Mouse (Mus musculus) embryonic facial prominence, embryonic 13.5 days (tissue): ENCODE measurements at regions not wholly inside any gene's neighbourhood (a gene's known extent, or its start where the extent isn't known, plus 50 kb on each side); places are given as distances from the start of the nearest gene placed in this dataset.

ENCODE experiments used
- ATAC-seq: fragments of 200-750 bp; cut with Nextera tagmentation; 2 replicates; pipeline ENCODE4 v1.8.0; 2017; ENCODE audit warnings: low read depth; ENCODE audit not compliant: insufficient number of reproducible peaks, insufficient read depth, low FRiP score, low TSS enrichment
- H3K27ac ChIP-seq: fragments of 300-500 bp; sonication (generic); 2 replicates; pipeline ENCODE4 v1.5.1; 2015; ENCODE audit warnings: moderate library complexity, mild to moderate bottlenecking, inconsistent platforms
- H3K27me3 ChIP-seq: fragments of 300-500 bp; sonication (generic); 2 replicates; pipeline ENCODE4 v1.6.1; 2015; ENCODE audit warnings: mild to moderate bottlenecking, inconsistent platforms
- H3K36me3 ChIP-seq: fragments of 300-500 bp; sonication (generic); 2 replicates; pipeline ENCODE4 v1.6.1; 2015; ENCODE audit warnings: mild to moderate bottlenecking, inconsistent platforms
- H3K4me1 ChIP-seq: fragments of 300-500 bp; sonication (generic); 2 replicates; pipeline ENCODE4 v1.6.1; 2015; ENCODE audit warnings: inconsistent platforms
- H3K4me2 ChIP-seq: fragments of 300-500 bp; sonication (generic); 2 replicates; pipeline ENCODE4 v1.6.1; 2015; ENCODE audit warnings: moderate library complexity, mild to moderate bottlenecking, inconsistent platforms
- H3K4me3 ChIP-seq: fragments of 300-500 bp; sonication (generic); 2 replicates; pipeline ENCODE4 v1.5.1; 2015; ENCODE audit warnings: mild to moderate bottlenecking, inconsistent platforms
- H3K9ac ChIP-seq: fragments of 300-500 bp; sonication (generic); 2 replicates; pipeline ENCODE4 v1.6.1; 2015; ENCODE audit warnings: mild to moderate bottlenecking, inconsistent platforms
- H3K9me3 ChIP-seq: fragments of 300-500 bp; sonication (generic); 2 replicates; pipeline ENCODE4 v1.6.1; 2016; ENCODE audit warnings: inconsistent platforms
- WGBS: fragments of 180-500 bp; shearing (Covaris S2); methylation state at CpG from one replicate; pipeline ENCODE4 v1.1.7; 2015; ENCODE audit warnings: mixed read lengths; 5-methylcytosine and 5-hydroxymethylcytosine counted together

DNA sequence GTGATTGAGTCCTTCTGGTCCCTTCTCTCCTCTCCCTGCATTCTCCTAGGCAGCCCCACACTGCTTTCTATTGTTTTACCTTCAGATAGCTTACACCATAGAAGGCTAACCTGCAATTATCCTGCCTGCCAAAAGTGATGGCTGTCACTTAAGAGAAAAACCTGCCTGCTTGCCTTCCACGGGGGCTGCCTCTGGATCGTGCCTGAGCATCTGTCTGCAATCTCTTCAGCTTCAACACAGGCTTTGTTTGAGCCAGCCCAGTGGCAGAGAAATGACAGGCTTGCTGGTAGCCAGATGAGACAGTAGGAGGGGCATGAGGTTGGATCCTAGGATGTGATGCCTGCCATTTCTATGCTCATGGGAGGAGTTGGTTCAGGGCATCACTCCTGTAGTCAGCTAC lies 345.2 kb upstream of the Tshz3 start:
- peaks cover 21% of the 10 kb centered on the region for H3K27me3 ChIP-seq
- no peak for ATAC-seq
- no peaks in the 10 kb centered on the region for H3K36me3 ChIP-seq
- no peak overlapping the region for H3K4me3 ChIP-seq
- WGBS = 8% methylated on average over 2 of the region's 2 CpGs
- H3K4me1 ChIP-seq = peaks cover 35% of the 10 kb centered on the region
- 0 out of 2 replicates have a peak overlapping the region, but pooled peaks have one; percentile 2 for H3K27ac ChIP-seq
- no peak overlapping the region for H3K4me2 ChIP-seq
- no peak overlapping the region for H3K9ac ChIP-seq
- H3K9me3 ChIP-seq = no peaks in the 10 kb centered on the region

DNA sequence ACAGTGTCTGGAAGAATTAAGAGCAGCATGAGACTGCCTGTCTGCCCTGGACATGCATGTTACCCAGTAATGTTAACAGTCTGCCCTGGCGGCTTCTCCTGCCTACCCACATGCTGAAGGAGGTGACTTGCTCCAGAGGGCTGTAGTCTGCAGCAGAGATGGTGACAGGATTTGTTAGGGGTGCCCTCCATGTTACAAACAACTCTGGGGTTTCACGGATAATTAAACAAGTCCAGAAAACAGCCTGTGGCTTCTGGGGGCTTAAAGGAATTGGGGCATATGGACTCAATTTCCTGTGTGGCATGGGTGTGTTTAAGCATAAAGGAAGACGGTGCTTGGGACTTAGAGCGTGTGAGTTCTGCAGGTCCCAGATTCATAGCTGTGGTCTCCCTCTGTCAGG lies 347.3 kb upstream of the Tshz3 start:
- H3K27me3 ChIP-seq = peaks cover 38% of the 10 kb centered on the region
- no peak overlapping the region for H3K4me3 ChIP-seq
- ATAC-seq = no peak; the same call in 1 of the 2 replicates
- no peaks in the 10 kb centered on the region for H3K9me3 ChIP-seq
- 18% methylated on average over 4 of the region's 4 CpGs for WGBS
- H3K4me1 ChIP-seq = peaks cover 35% of the 10 kb centered on the region
- H3K4me2 ChIP-seq = no peak overlapping the region
- no peak overlapping the region for H3K9ac ChIP-seq
- no peaks in the 10 kb centered on the region for H3K36me3 ChIP-seq
- peak overlapping the region; percentile 52 for H3K27ac ChIP-seq

DNA sequence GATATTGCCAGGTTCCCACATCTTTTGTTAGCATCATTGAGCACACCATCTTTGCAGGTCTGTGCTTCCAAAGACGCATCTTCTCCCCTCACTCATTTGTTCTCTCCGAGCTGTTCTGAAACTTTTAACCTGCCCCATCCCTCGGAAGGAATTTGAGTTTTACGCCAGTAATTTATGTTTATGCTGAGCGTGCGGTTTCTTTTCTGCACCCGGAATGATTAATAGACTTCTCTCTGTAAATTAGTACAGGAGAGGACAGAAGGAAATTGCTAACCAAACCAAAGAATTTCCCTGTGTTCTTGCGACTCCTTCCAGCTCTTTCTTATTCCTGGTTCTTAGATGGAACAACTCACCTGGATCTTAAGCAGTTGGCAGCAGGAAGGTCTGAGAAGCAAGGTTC lies 349.7 kb upstream of the Tshz3 start:
- 79% methylated on average over 8 of the region's 8 CpGs for WGBS
- no peak overlapping the region for H3K4me3 ChIP-seq
- H3K9me3 ChIP-seq = no peaks in the 10 kb centered on the region
- no peak for ATAC-seq
- H3K27ac ChIP-seq = no peak overlapping the region
- H3K9ac ChIP-seq = no peak overlapping the region
- H3K4me2 ChIP-seq = no peak overlapping the region
- peaks cover 43% of the 10 kb centered on the region for H3K27me3 ChIP-seq
- peaks cover 35% of the 10 kb centered on the region for H3K4me1 ChIP-seq
- no peaks in the 10 kb centered on the region for H3K36me3 ChIP-seq

DNA sequence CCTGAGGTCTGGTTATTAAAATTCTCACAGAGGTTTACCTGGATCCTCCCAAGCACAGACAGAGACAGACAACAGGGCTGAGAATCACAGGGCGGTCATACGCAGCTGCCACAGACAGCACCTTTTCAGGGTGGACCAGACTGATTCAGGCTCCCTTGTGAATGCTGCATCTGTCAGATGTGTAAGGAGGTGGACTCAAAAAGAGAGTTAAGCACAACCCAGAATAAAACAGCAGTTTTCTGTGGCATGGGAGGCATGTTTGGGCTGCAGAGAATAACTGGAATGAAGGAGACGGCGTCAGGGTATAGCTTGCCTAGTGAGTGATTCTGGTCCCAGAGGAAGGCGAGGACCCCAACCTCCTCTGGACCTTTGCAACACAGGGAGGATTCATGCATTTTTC lies 363.1 kb upstream of the Tshz3 start:
- Histone ChIP-seq H3K9me3 (no peaks in the 10 kb centered on the region), H3K27me3 (peaks cover 6% of the 10 kb centered on the region), H3K36me3 (no peaks in the 10 kb centered on the region), H3K4me2 (no peak overlapping the region), H3K4me1 (peaks cover 22% of the 10 kb centered on the region), H3K4me3 (no peak overlapping the region), H3K27ac (no peak overlapping the region), H3K9ac (no peak overlapping the region)
- no peak for ATAC-seq
- 84% methylated on average over 5 of the region's 5 CpGs for WGBS

DNA sequence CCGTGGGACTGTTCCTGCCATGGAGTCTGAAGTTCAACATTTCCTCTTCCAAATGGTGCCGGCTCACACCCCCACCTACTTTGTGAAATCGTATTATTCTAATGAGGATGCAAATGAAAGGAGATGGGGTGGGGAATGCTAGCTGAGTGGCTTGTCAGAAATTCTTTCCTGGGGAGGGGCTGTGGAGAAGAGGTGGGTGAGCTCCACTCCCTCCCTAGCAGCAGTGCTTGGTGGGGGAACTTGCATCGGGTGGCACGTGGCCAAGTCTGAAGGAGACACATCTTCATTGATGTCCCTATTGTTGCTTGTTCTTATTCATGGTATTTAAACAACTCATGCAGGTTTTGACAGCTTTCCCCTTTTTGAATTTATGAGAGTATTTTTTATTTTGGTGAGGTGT lies 363.8 kb upstream of the Tshz3 start:
- WGBS = 24% methylated on average over 5 of the region's 5 CpGs
- Histone ChIP-seq H3K27ac (no peak overlapping the region), H3K9ac (no peak overlapping the region), H3K9me3 (no peaks in the 10 kb centered on the region), H3K36me3 (no peaks in the 10 kb centered on the region), H3K4me3 (no peak overlapping the region), H3K4me2 (no peak overlapping the region), H3K27me3 (peaks cover 1% of the 10 kb centered on the region; the same call in 1 of the 2 replicates), H3K4me1 (peaks cover 22% of the 10 kb centered on the region)
- no peak for ATAC-seq

DNA sequence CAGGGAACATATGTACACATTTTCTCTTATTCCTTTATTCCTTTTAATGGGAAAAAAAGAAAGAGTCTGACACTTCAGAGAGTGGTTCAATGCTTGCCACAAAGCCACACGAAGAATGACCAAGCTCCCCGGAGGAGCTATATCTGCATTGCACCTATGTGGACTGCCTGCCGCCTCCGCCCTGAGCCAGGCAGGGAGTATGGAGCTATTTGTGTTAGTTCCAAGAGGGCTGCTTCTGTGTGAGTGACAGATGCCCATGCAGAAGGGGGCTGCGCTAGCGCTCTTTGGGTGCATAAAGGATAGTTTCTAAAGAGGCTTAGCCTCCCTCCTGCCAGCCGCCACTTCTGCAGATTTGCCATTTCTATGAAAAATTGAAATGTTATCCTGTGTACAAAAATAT lies 365.3 kb upstream of the Tshz3 start:
- Histone ChIP-seq H3K27me3 (no peaks in the 10 kb centered on the region; the same call in 1 of the 2 replicates), H3K4me1 (peaks cover 22% of the 10 kb centered on the region), H3K4me3 (no peak overlapping the region), H3K9ac (no peak overlapping the region), H3K9me3 (no peaks in the 10 kb centered on the region), H3K4me2 (no peak overlapping the region), H3K27ac (no peak overlapping the region), H3K36me3 (no peaks in the 10 kb centered on the region)
- ATAC-seq = no peak
- WGBS = 73% methylated on average over 7 of the region's 7 CpGs

DNA sequence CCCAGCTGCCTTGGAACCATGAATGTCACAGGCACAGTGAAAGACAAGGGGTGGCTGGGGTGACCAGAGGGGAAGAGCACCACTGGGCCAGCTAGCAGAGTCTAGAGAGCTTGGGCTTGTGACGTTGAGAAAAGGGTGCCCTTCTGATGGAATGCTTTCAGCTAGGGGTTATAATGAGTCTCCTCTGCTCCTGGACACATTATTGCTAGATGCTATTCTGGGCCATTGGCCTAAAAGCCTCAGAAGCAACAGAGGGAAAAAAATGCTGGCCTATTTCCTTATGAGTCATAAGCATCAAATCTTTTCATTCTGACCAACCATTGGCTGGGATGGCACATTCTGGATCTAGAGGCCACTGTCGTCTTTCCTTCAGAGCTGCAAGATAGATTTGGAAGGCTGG lies 369.8 kb upstream of the Tshz3 start:
- H3K36me3 ChIP-seq = no peaks in the 10 kb centered on the region
- H3K27ac ChIP-seq = no peak overlapping the region
- no peak overlapping the region for H3K4me3 ChIP-seq
- ATAC-seq = no peak
- 87% methylated on average over 2 of the region's 2 CpGs for WGBS
- peaks cover 6% of the 10 kb centered on the region for H3K4me1 ChIP-seq
- H3K9me3 ChIP-seq = peaks cover 4% of the 10 kb centered on the region; the same call in 1 of the 2 replicates
- H3K27me3 ChIP-seq = no peaks in the 10 kb centered on the region
- H3K9ac ChIP-seq = no peak overlapping the region
- no peak overlapping the region for H3K4me2 ChIP-seq

DNA sequence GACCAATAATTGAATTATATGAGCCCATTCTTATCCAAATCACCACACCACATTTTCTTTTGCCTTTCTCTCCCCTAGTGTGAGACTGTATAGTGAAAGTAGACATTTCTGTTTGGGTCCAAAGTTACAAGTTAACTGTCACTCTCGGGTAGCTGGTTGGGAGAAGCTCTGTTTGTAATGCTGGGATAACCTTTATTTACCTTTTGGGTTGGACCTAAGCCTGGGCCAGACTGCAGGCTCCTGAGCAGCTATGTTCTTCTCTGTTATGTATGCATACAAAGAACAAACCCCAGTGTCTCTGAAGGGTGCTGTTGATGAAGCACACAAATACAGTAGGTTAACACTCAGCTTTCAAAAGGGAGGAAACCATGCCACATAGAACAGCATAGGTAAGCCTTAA lies 373.9 kb upstream of the Tshz3 start:
- no peaks in the 10 kb centered on the region for H3K27me3 ChIP-seq
- 79% methylated on average over 1 of the region's 1 CpGs for WGBS
- no peaks in the 10 kb centered on the region for H3K36me3 ChIP-seq
- peaks cover 4% of the 10 kb centered on the region; the same call in 1 of the 2 replicates for H3K9me3 ChIP-seq
- H3K4me1 ChIP-seq = peaks cover 4% of the 10 kb centered on the region; the same call in 1 of the 2 replicates
- no peak overlapping the region for H3K9ac ChIP-seq
- no peak for ATAC-seq
- H3K27ac ChIP-seq = no peak overlapping the region
- H3K4me3 ChIP-seq = no peak overlapping the region
- no peak overlapping the region for H3K4me2 ChIP-seq

DNA sequence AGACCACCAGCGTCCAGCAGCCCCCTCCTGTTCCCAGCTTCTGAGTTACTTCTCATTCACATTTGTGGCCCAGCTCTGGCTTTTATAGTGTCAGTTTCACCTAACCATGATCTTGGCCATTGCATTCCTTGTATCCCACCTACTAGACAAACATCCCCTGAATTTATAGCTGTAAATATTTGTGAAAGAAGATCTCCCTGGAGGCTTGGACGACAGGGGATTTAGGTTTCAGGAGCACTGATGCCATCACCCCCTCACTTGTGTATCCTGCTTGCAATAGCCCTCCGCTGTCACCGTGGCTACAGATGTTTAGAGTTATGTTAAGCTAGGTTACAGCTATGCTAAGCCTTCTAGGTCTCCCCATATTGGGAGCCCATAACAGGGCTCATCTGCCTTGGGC lies 375.7 kb upstream of the Tshz3 start:
- Histone ChIP-seq H3K27me3 (no peaks in the 10 kb centered on the region), H3K36me3 (no peaks in the 10 kb centered on the region), H3K4me2 (no peak overlapping the region), H3K27ac (no peak overlapping the region), H3K4me1 (peaks cover 12% of the 10 kb centered on the region), H3K9me3 (peaks cover 4% of the 10 kb centered on the region; the same call in 1 of the 2 replicates), H3K4me3 (no peak overlapping the region), H3K9ac (no peak overlapping the region)
- ATAC-seq = no peak
- WGBS = 42% methylated on average over 4 of the region's 4 CpGs

DNA sequence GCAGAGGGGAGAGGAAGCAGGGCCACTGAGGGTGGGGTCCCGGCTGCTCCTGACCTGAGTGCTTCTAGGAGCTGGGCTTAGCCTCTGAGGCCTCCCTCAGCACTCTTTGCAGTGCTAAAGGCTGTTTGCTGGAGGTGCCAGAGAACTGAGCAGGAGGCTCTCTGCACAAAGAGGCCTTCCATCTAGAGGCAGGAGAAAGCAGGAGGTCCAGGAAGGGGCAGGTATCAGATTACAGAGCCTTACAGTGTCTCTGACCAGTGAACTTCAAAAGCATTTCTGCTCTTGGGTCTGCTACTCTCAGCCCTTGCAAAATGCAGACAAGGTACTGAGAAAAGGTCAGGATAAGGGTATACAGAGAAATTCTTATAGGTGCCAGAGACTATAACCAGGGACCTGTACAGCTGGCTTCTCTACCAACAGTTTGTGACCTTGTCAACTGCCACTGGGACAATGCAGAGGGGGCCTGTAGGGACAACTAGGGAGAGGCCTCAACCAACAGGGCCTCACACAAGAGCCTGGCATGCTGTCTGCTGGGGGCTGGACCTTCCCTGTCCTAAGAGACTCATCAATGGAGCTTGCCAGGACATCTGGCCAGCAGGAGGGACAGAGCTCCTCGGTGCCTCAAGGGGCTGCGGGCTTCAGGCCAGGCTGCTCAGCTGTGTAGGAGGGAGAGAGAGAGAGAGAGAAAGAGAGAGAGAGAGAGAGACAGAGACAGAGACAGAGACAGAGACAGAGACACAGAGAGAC lies 380.3 kb upstream of the Tshz3 start:
- Histone ChIP-seq H3K9ac (0 out of 2 replicates have a peak overlapping the region, but pooled peaks have one; percentile 3), H3K4me2 (no peak overlapping the region), H3K27me3 (no peaks in the 10 kb centered on the region), H3K27ac (no peak overlapping the region), H3K4me1 (peaks cover 14% of the 10 kb centered on the region), H3K4me3 (no peak overlapping the region), H3K9me3 (no peaks in the 10 kb centered on the region), H3K36me3 (no peaks in the 10 kb centered on the region)
- WGBS = 54% methylated on average over 3 of the region's 3 CpGs
- ATAC-seq = no peak

DNA sequence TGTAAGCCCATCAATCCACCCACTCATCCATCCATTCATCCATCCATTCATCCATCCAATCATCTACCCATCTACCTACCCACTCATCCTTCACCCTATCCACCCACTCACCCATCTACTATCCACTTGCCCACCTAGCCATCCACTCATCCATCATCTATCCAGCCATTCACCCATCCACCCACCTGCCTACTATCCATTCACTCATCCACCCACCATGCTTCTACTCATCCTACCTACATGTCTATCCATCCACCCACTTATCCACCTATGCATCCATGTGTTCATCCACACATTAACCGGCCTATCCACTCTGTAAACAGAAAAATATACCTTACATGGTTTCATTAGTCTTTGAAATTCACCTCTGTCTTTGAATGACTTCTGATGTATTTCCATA lies 384.2 kb upstream of the Tshz3 start:
- no peak for ATAC-seq
- Histone ChIP-seq H3K36me3 (no peaks in the 10 kb centered on the region), H3K9ac (no peak overlapping the region), H3K27ac (no peak overlapping the region), H3K4me1 (peaks cover 15% of the 10 kb centered on the region), H3K4me2 (no peak overlapping the region), H3K4me3 (no peak overlapping the region), H3K27me3 (no peaks in the 10 kb centered on the region), H3K9me3 (no peaks in the 10 kb centered on the region)
- 92% methylated on average over 1 of the region's 1 CpGs for WGBS

DNA sequence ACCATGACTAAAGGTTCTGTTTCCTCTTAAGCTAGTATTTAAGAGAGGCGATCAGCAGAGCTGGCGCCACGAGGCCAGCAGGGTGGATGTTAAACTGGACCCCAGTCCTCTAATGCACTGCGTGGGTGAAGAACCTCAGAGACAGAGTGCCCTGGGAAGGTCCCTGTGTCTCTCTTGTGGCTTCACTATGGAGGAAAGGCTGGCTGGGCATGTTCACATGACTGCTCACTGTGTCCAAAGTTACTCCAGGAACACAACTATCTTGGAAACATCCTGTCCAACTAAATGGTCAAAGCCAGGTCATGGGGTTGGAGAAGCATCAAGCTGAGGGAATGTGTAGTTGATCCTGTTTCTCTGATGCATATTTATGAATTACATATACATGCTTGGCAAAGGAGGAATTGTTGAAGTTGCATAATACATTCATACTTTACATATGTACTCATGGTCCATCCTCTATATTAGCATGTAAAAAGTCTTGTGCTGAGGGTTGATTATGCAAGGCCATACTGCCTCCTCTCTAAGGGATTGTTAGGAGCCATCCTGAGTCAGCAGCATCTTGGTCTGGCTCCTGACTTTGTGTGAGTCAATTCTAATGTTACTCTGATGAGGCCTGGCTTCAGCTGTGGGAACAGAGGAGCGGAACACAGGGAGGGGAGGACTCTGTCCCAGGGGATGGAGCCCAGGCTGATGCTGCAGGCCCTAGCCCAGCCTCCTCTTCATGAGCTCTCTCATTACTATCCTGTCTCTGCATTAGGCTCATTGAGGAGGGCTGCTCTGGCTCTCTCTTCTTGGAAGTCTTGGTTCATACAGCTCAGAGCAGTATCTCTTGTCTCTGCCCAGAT lies 387.9 kb upstream of the Tshz3 start:
- H3K27me3 ChIP-seq = no peaks in the 10 kb centered on the region
- H3K4me3 ChIP-seq = no peak overlapping the region
- WGBS = 85% methylated on average over 5 of the region's 5 CpGs
- H3K4me1 ChIP-seq = peaks cover 5% of the 10 kb centered on the region; the same call in 1 of the 2 replicates
- H3K36me3 ChIP-seq = no peaks in the 10 kb centered on the region
- no peak overlapping the region for H3K4me2 ChIP-seq
- H3K9me3 ChIP-seq = no peaks in the 10 kb centered on the region
- H3K9ac ChIP-seq = no peak overlapping the region
- H3K27ac ChIP-seq = no peak overlapping the region
- no peak for ATAC-seq
